In genomic region chr7:73827549-73827948, GRCm38 (mm10) we compare ENCODE assay signal across 19 mouse cellular contexts.
DNase-seq lines count a peak whose midpoint lies in the region; ATAC-seq and TF ChIP-seq lines count a peak whose summit lies in the region.
"Had no signal": no experiment of that assay in that cellular context is flagged by ENCODE, and none has a peak within 500 bp of the region (broad histone marks: within the 10 kb centered on the region; RNA-seq: fewer than 3 reads in every experiment).

No protein-coding gene starts in this region.

- no peaks in the 10 kb centered on the region for H3K9me3 ChIP-seq in hindbrain, embryonic 14.5 days (ENCODE audit: control insufficient read depth, low read length)
- H3K9me3 ChIP-seq in hindbrain, embryonic 11.5 days (ENCODE audit: control insufficient read depth, low read length), result no peaks in the 10 kb centered on the region
- no peaks in the 10 kb centered on the region for H3K9me3 ChIP-seq in hindbrain, postnatal 0 days (ENCODE audit: low read length)
- no peaks in the 10 kb centered on the region for H3K9me3 ChIP-seq in hindbrain, embryonic 10.5 days
- no peaks in the 10 kb centered on the region for H3K9me3 ChIP-seq in midbrain, postnatal 0 days (ENCODE audit: low read length)
- H3K9me3 ChIP-seq in midbrain, embryonic 15.5 days, result no peaks in the 10 kb centered on the region
- H3K9me3 ChIP-seq: embryonic facial prominence, embryonic 10.5 days; embryonic facial prominence, embryonic 12.5 days; forebrain, embryonic 13.5 days had no signal

- no peak for TF ChIP-seq CTCF in hindbrain, postnatal 0 days (IDR thresholded peaks at IDR 0.05; ENCODE audit: low read depth)
- TF ChIP-seq CTCF in midbrain, postnatal 0 days (IDR thresholded peaks at IDR 0.05), result no peak

- 33% methylated on average over 1 of the region's 1 CpGs for WGBS in hindbrain, embryonic 14.5 days
- WGBS in hindbrain, embryonic 11.5 days, result 55% methylated on average over 1 of the region's 1 CpGs
- WGBS in hindbrain, postnatal 0 days, result 47% methylated on average over 1 of the region's 1 CpGs
- 80% methylated on average over 1 of the region's 1 CpGs for WGBS in hindbrain, embryonic 10.5 days
- 63% methylated on average over 1 of the region's 1 CpGs for WGBS in midbrain, postnatal 0 days
- WGBS in midbrain, embryonic 15.5 days, result 66% methylated on average over 1 of the region's 1 CpGs

- peak; percentile 59; the same call in 1 of the 2 replicates for ATAC-seq in hindbrain, embryonic 14.5 days (ENCODE audit: low FRiP score)
- ATAC-seq in hindbrain, embryonic 11.5 days (ENCODE audit: low FRiP score), result no peak
- ATAC-seq in hindbrain, postnatal 0 days, result peak; percentile 27; the same call in 1 of the 2 replicates
- no peak for ATAC-seq in midbrain, postnatal 0 days (ENCODE audit: low FRiP score)
- no peak for ATAC-seq in midbrain, embryonic 15.5 days (replicated peaks)
- ATAC-seq: forebrain, embryonic 13.5 days; forebrain, postnatal 0 days had no signal

- H3K27ac ChIP-seq in hindbrain, embryonic 14.5 days, result no peak overlapping the region
- H3K27ac ChIP-seq in hindbrain, embryonic 11.5 days (ENCODE audit: low read depth, low read length), result no peak overlapping the region
- H3K27ac ChIP-seq in hindbrain, postnatal 0 days, result no peak overlapping the region
- no peak overlapping the region for H3K27ac ChIP-seq in hindbrain, embryonic 10.5 days
- no peak overlapping the region for H3K27ac ChIP-seq in midbrain, postnatal 0 days (ENCODE audit: low read depth, low read length)
- H3K27ac ChIP-seq in midbrain, embryonic 15.5 days, result no peak overlapping the region
- H3K27ac ChIP-seq: embryonic facial prominence, embryonic 10.5 days; embryonic facial prominence, embryonic 12.5 days; forebrain, embryonic 13.5 days had no signal

- no peaks in the 10 kb centered on the region for H3K36me3 ChIP-seq in hindbrain, embryonic 14.5 days (replicated peaks; ENCODE audit: control insufficient read depth, insufficient read depth)
- no peaks in the 10 kb centered on the region for H3K36me3 ChIP-seq in hindbrain, embryonic 11.5 days (ENCODE audit: control insufficient read depth, insufficient read depth, low read length)
- H3K36me3 ChIP-seq in hindbrain, postnatal 0 days (ENCODE audit: insufficient read depth, low read length), result no peaks in the 10 kb centered on the region
- no peaks in the 10 kb centered on the region for H3K36me3 ChIP-seq in hindbrain, embryonic 10.5 days
- H3K36me3 ChIP-seq in midbrain, postnatal 0 days (ENCODE audit: insufficient read depth, low read length), result no peaks in the 10 kb centered on the region
- no peaks in the 10 kb centered on the region for H3K36me3 ChIP-seq in midbrain, embryonic 15.5 days (replicated peaks)
- H3K36me3 ChIP-seq: embryonic facial prominence, embryonic 10.5 days; embryonic facial prominence, embryonic 12.5 days had no signal

- DNase-seq in hindbrain, embryonic 14.5 days (ENCODE audit: low spot score), result no peak
- DNase-seq in hindbrain, embryonic 11.5 days (ENCODE audit: low spot score), result no peak
- DNase-seq in hindbrain, postnatal 0 days (ENCODE audit: low spot score), result peak; percentile 11
- DNase-seq in hindbrain, embryonic 10.5 days (ENCODE audit: low spot score), result no peak
- peak; percentile 40 for DNase-seq in midbrain, postnatal 0 days (ENCODE audit: low spot score)
- no peak for DNase-seq in gastrocnemius, postnatal 25 days
- DNase-seq: adrenal gland, adult 2 months; adrenal gland, postnatal 10 days; adrenal gland, postnatal 25 days; cerebellum, adult 11-12 months; cerebellum, adult 2 months; cerebellum, adult 9-10 months; cerebellum, postnatal 10 days; cerebellum, postnatal 25 days; forebrain, postnatal 0 days had no signal

- no peak overlapping the region for H3K4me2 ChIP-seq in hindbrain, embryonic 14.5 days (replicated peaks)
- no peak overlapping the region for H3K4me2 ChIP-seq in hindbrain, embryonic 11.5 days (replicated peaks; ENCODE audit: low read depth, low read length)
- no peak overlapping the region for H3K4me2 ChIP-seq in hindbrain, postnatal 0 days (ENCODE audit: low read depth, low read length)
- H3K4me2 ChIP-seq in midbrain, postnatal 0 days (ENCODE audit: low read depth, low read length, poor library complexity, severe bottlenecking), result no peak overlapping the region
- no peak overlapping the region for H3K4me2 ChIP-seq in midbrain, embryonic 15.5 days
- H3K4me2 ChIP-seq: embryonic facial prominence, embryonic 12.5 days; forebrain, embryonic 13.5 days had no signal

- no peak overlapping the region for H3K9ac ChIP-seq in hindbrain, embryonic 14.5 days
- H3K9ac ChIP-seq in hindbrain, embryonic 11.5 days (ENCODE audit: low read depth, low read length), result no peak overlapping the region
- no peak overlapping the region for H3K9ac ChIP-seq in hindbrain, postnatal 0 days (replicated peaks; ENCODE audit: low read length)
- H3K9ac ChIP-seq in midbrain, postnatal 0 days (replicated peaks; ENCODE audit: low read length, poor library complexity, severe bottlenecking), result no peak overlapping the region
- no peak overlapping the region for H3K9ac ChIP-seq in midbrain, embryonic 15.5 days
- H3K9ac ChIP-seq: embryonic facial prominence, embryonic 12.5 days; forebrain, embryonic 13.5 days; forebrain, postnatal 0 days had no signal

- no peaks in the 10 kb centered on the region for H3K27me3 ChIP-seq in hindbrain, embryonic 14.5 days (ENCODE audit: control insufficient read depth, insufficient read depth, low read length)
- H3K27me3 ChIP-seq in hindbrain, embryonic 11.5 days (ENCODE audit: control insufficient read depth, insufficient read depth, low read length), result no peaks in the 10 kb centered on the region
- H3K27me3 ChIP-seq in hindbrain, postnatal 0 days (ENCODE audit: insufficient read depth, low read length), result no peaks in the 10 kb centered on the region
- H3K27me3 ChIP-seq in hindbrain, embryonic 10.5 days (ENCODE audit: insufficient read depth, poor library complexity, severe bottlenecking), result no peaks in the 10 kb centered on the region
- no peaks in the 10 kb centered on the region for H3K27me3 ChIP-seq in midbrain, postnatal 0 days (ENCODE audit: insufficient read depth, low read length)
- H3K27me3 ChIP-seq in midbrain, embryonic 15.5 days (replicated peaks), result no peaks in the 10 kb centered on the region
- H3K27me3 ChIP-seq: embryonic facial prominence, embryonic 12.5 days; forebrain, embryonic 13.5 days had no signal

- H3K4me3 ChIP-seq in hindbrain, embryonic 14.5 days (replicated peaks; ENCODE audit: low read length), result no peak overlapping the region
- H3K4me3 ChIP-seq in hindbrain, embryonic 11.5 days (ENCODE audit: low read depth, low read length), result no peak overlapping the region
- H3K4me3 ChIP-seq in hindbrain, postnatal 0 days (ENCODE audit: low read length), result no peak overlapping the region
- H3K4me3 ChIP-seq in hindbrain, embryonic 10.5 days, result no peak overlapping the region
- no peak overlapping the region for H3K4me3 ChIP-seq in midbrain, postnatal 0 days (ENCODE audit: low read depth, low read length)
- no peak overlapping the region for H3K4me3 ChIP-seq in midbrain, embryonic 15.5 days
- H3K4me3 ChIP-seq: embryonic facial prominence, embryonic 10.5 days; embryonic facial prominence, embryonic 12.5 days; forebrain, embryonic 13.5 days had no signal

- no peaks in the 10 kb centered on the region for H3K4me1 ChIP-seq in hindbrain, embryonic 14.5 days (replicated peaks; ENCODE audit: control insufficient read depth, insufficient read depth, low read length)
- no peaks in the 10 kb centered on the region for H3K4me1 ChIP-seq in hindbrain, embryonic 11.5 days (replicated peaks; ENCODE audit: control insufficient read depth, insufficient read depth, low read length)
- H3K4me1 ChIP-seq in hindbrain, postnatal 0 days (ENCODE audit: insufficient read depth, low read length), result no peaks in the 10 kb centered on the region
- H3K4me1 ChIP-seq in hindbrain, embryonic 10.5 days (replicated peaks), result no peaks in the 10 kb centered on the region
- H3K4me1 ChIP-seq in midbrain, postnatal 0 days (ENCODE audit: insufficient read depth, low read length), result no peaks in the 10 kb centered on the region
- no peaks in the 10 kb centered on the region for H3K4me1 ChIP-seq in midbrain, embryonic 15.5 days
- H3K4me1 ChIP-seq: embryonic facial prominence, embryonic 10.5 days; embryonic facial prominence, embryonic 12.5 days; forebrain, embryonic 13.5 days had no signal

Comparison
In these comparisons a context has a peak if more than half of its experiments do, and no peak if none do; other contexts are left out.
1. ATAC-seq: peak in hindbrain, embryonic 14.5 days (single experiment) and hindbrain, postnatal 0 days (single experiment); none in hindbrain, embryonic 11.5 days (single experiment), midbrain, postnatal 0 days (single experiment) and midbrain, embryonic 15.5 days (single experiment).
2. DNase-seq: peak in hindbrain, postnatal 0 days (single experiment) and midbrain, postnatal 0 days (single experiment); none in hindbrain, embryonic 14.5 days (single experiment), hindbrain, embryonic 11.5 days (single experiment), hindbrain, embryonic 10.5 days (single experiment) and gastrocnemius, postnatal 25 days (single experiment).